12 mouse cellular contexts compared by ENCODE assay signal in genomic region chr5:66137250-66137649, GRCm38 (mm10). TPM values are rescaled to one million over a fixed set of nuclear protein-coding genes. Genes with fewer than 3 reads are reported as not detected.
DNase-seq lines count a peak whose midpoint lies in the region; ATAC-seq lines count a peak whose summit lies in the region.
"Had no signal": no experiment of that assay in that cellular context is flagged by ENCODE, and none has a peak within 500 bp of the region (broad histone marks: within the 10 kb centered on the region; RNA-seq: fewer than 3 reads in every experiment).

No protein-coding gene starts in this region.

- ATAC-seq in erythroid progenitor cell, adult 5-6 weeks (replicated peaks; ENCODE audit: low FRiP score, poor library complexity, severe bottlenecking) = no peak
- ATAC-seq: activated CD4-positive, CD25-positive, alpha-beta regulatory T cell, adult 4 months had no signal

- peak; percentile 34 for DNase-seq in layer of hippocampus, adult 9-11 months
- DNase-seq in layer of hippocampus, adult 11-12 months (ENCODE audit: low spot score) = no peak
- DNase-seq in right cerebral cortex, postnatal 25 days = peak; percentile 22
- no peak for DNase-seq in right cerebral cortex, postnatal 14 days
- DNase-seq in brain, adult 2 months (ENCODE audit: low read depth, low spot score) = peak; percentile 70
- no peak for DNase-seq in lung, postnatal 10 days
- DNase-seq: cerebellum, adult 11 months; cerebellum, postnatal 36 days; lung, postnatal 14 days; thymus, adult 18-20 months had no signal

RNA-seq across cellular contexts. Expression of gene Rbm47, which starts 35.7 kb away (rescaled TPM):
- total RNA-seq in erythroid progenitor cell, adult 5-6 weeks (2015; ENCODE audit: low replicate concordance) = 0.36 and 0.42 TPM in 2 replicates
- 0.39 and 4.7 TPM in 2 replicates for total RNA-seq in erythroid progenitor cell, adult 5-6 weeks (2017; ENCODE audit: low replicate concordance)

Comparison
In these comparisons a context has a peak if more than half of its experiments do, and no peak if none do; other contexts are left out.
1. DNase-seq: peak in layer of hippocampus, adult 9-11 months (single experiment), right cerebral cortex, postnatal 25 days (single experiment) and brain, adult 2 months (single experiment); none in layer of hippocampus, adult 11-12 months (single experiment), right cerebral cortex, postnatal 14 days (single experiment) and lung, postnatal 10 days (single experiment).